In genomic region chr9:99862936-99863335, GRCm38 (mm10) we compare ENCODE assay signal across 35 mouse cellular contexts. TPM values are rescaled to one million over a fixed set of nuclear protein-coding genes. Genes with fewer than 3 reads are reported as not detected.
"Had no signal": no experiment of that assay in that cellular context is flagged by ENCODE, and none has a peak within 500 bp of the region (broad histone marks: within the 10 kb centered on the region; RNA-seq: fewer than 3 reads in every experiment).

No protein-coding gene starts in this region.

- H3K9ac ChIP-seq: embryonic facial prominence, embryonic 12.5 days; embryonic facial prominence, embryonic 13.5 days; embryonic facial prominence, embryonic 15.5 days; forebrain, embryonic 12.5 days; forebrain, embryonic 13.5 days; forebrain, embryonic 15.5 days; forebrain, postnatal 0 days had no signal

- H3K9me3 ChIP-seq: embryonic facial prominence, embryonic 10.5 days; embryonic facial prominence, embryonic 12.5 days; embryonic facial prominence, embryonic 13.5 days; embryonic facial prominence, embryonic 15.5 days; forebrain, embryonic 10.5 days; forebrain, embryonic 12.5 days; forebrain, embryonic 13.5 days; forebrain, embryonic 15.5 days had no signal

- H3K4me3 ChIP-seq: embryonic facial prominence, embryonic 10.5 days; embryonic facial prominence, embryonic 12.5 days; embryonic facial prominence, embryonic 13.5 days; embryonic facial prominence, embryonic 15.5 days; erythroblast, embryonic 14.5 days; forebrain, embryonic 10.5 days; forebrain, embryonic 12.5 days; forebrain, embryonic 13.5 days; forebrain, embryonic 15.5 days; gastrocnemius, adult 2 months; heart, adult 2 months had no signal

- H3K27ac ChIP-seq: embryonic facial prominence, embryonic 10.5 days; embryonic facial prominence, embryonic 12.5 days; embryonic facial prominence, embryonic 13.5 days; embryonic facial prominence, embryonic 15.5 days; forebrain, embryonic 10.5 days; forebrain, embryonic 12.5 days; forebrain, embryonic 13.5 days; forebrain, embryonic 15.5 days; gastrocnemius, adult 2 months; heart, adult 2 months had no signal

- H3K4me1 ChIP-seq: embryonic facial prominence, embryonic 10.5 days; embryonic facial prominence, embryonic 12.5 days; embryonic facial prominence, embryonic 13.5 days; embryonic facial prominence, embryonic 15.5 days; forebrain, embryonic 10.5 days; forebrain, embryonic 12.5 days; forebrain, embryonic 13.5 days; forebrain, embryonic 15.5 days had no signal

- DNase-seq: cerebellum, adult 9-10 months; cerebellum, adult 9-11 months; cerebellum, postnatal 14 days; cerebellum, postnatal 25 days; cerebellum, postnatal 36 days; embryo, embryonic 11 days; forebrain, postnatal 0 days; gastrocnemius, adult 2 months; gastrocnemius, postnatal 10 days; gastrocnemius, postnatal 14 days; gastrocnemius, postnatal 25 days; gastrocnemius, postnatal 36 days; heart, adult 18-20 months; heart, adult 2 months had no signal

- ATAC-seq: forebrain, embryonic 13.5 days; forebrain, embryonic 14.5 days; forebrain, embryonic 15.5 days; forebrain, embryonic 16.5 days; forebrain, postnatal 0 days had no signal

- H3K4me2 ChIP-seq: embryonic facial prominence, embryonic 12.5 days; embryonic facial prominence, embryonic 13.5 days; embryonic facial prominence, embryonic 15.5 days; forebrain, embryonic 12.5 days; forebrain, embryonic 13.5 days; forebrain, embryonic 15.5 days had no signal

- H3K36me3 ChIP-seq: embryonic facial prominence, embryonic 10.5 days; embryonic facial prominence, embryonic 12.5 days; embryonic facial prominence, embryonic 13.5 days; embryonic facial prominence, embryonic 15.5 days; forebrain, embryonic 10.5 days; forebrain, embryonic 12.5 days; forebrain, embryonic 15.5 days had no signal

RNA-seq across cellular contexts. Expression of gene Sox14, which starts 13.0 kb away (rescaled TPM):
- total RNA-seq: common myeloid progenitor, adult 5-6 weeks; gastrocnemius, adult 18-20 months; gastrocnemius, adult 2 months; gastrocnemius, adult 8-10 months; gastrocnemius, postnatal 10 days; gastrocnemius, postnatal 14 days; gastrocnemius, postnatal 25 days; gastrocnemius, postnatal 36 days; gastrocnemius, postnatal 4 days; granulocyte monocyte progenitor cell, adult 5-6 weeks; heart, adult 18-20 months; heart, adult 2 months; heart, adult 8-10 months had no signal
- polyA plus RNA-seq: cortical plate, adult 2 months; embryonic facial prominence, embryonic 14.5 days; erythroblast, embryonic 14.5 days; frontal cortex, adult 2 months; gonadal fat pad, adult 2 months; heart, adult 2 months had no signal
